Mouse (Mus musculus) T-helper 1 cell (primary cell): Measurements from ENCODE around the gene Lrrc49.

Source experiments
- in situ Hi-C: fragments of 300-600 bp; cut with MboI, MseI; formaldehyde crosslinking; loops from one replicate; pipeline ENCODE4 v1.15.1; 2025; ENCODE audit warnings: high pct_unique_total_duplicates

Gene Lrrc49

DNA sequence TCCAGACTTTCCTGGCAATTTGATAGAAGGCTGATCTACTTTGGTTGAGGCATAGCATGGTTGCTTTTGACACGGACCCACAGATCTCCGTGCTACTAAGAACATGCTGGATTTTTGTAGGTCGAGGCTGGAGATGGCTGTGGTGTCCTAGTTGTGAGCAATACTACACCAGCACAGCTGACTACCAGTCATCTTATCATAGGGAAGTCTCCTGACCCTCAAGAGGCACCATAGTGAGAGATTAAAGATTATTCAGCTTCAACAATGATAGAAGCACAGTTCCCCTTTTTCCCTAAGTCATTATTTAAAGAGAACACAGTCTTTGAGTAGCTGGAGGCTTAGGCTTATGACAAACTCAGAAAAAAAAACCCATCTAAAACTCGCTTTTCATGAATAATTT is 87.7 kb downstream of the Lrrc49 start:
- in situ Hi-C loops, result no loop called here

DNA sequence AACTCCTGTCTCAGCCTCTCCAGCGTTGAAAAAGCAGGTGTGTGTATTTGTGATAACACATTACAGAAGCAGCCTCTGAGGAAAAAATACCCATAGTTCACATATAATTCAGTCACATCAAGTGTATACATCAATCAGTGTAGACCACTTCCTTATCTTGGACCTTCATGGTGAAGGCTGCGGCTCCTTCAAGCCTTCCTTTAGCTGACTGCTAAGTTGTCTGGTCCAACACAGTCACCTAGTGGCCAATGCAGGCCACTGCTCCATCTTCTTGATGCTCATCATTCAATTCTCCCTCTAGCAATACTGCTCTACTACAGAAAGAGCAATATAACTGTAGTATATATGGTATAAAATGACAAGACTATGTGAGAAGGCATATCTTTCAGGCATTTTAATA is 88.5 kb downstream of the Lrrc49 start:
- in situ Hi-C loops, result no loop called here

GRCm38 (mm10) chr9:60595406-60595805 is 92.6 kb downstream of the Lrrc49 start:
- in situ Hi-C loops, result no loop called here

DNA sequence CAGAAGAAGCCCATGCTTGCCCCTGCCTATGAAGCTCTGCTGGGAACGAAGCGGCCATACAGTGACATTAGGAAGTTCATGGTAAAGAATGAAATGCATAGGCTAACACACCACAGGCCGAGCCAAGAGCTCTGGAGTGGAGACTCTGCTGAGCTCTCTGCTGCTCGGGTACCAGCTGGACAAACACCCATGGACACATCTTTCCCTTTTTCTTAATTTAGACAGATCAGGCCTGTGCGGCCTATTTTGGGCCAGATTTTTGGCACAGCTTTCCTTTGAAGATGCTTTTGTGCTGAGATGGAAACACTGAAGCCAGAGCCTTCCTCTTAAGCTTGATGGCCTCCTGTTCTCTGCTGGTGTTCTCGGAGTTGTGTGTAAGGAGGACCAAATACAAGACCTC is 95.0 kb downstream of the Lrrc49 start:
- in situ Hi-C loops, result no loop called here

- in situ Hi-C loops, result no loop called here
Measured at GRCm38 (mm10) chr9:60592363-60592762, 95.6 kb downstream of the Lrrc49 start.

DNA sequence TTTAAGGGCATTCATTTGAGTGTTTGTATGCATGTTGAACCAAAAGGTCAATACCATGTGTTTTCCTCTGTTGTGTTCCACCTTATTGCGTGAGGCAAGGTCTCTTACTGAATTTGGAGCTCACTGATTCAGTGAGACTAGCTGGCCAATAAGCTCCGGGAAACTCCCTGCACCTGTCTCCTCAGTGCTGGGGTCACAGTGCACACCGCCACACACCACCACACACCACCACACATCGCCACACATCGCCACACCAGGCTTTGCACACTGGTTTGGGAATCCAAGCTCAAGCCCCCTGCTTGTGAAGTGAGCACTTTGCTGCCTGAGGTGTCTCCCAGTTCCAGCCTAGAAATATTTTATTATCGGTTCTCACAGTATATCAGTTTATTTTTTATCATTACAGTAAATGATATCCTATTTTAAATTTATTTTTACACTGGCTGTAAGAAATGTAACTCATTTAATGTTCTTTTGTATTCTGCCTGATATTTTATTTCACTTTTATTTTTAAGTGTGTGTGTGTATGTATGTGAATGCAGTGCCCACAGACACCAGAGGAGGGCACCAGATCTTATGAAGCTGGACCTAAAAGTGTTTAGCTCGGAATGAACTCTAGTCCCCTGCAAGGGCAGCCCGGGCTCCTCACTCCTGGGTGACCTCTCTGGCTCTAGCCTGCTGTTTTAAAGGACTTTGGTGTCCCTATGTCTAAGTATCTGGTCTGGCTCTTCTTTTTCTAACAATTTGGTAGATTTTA is 96.9 kb downstream of the Lrrc49 start:
- in situ Hi-C loops, result no loop called here

DNA sequence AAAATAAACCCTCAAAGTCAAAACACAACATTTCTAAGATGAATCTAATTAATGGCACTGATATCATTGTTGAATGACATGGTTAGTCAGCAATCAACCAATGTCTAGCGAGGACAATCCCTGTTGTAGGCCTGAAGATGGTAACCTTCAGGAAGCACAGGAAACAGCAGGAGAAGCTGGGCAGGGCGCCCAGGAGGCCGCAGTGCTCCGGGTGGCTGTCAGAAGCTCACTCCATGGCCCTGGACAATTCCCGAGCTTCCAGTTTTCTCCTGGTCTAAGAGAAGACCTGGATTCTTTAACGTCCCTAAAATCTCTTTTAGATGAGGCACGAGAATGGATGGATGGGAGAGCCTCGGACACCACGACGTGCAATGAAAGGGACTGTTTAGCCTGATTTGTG is 99.0 kb downstream of the Lrrc49 start:
- in situ Hi-C loops, result no loop called here

- in situ Hi-C loops, result no loop called here
Measured at GRCm38 (mm10) chr9:60586920-60587319, 101.0 kb downstream of the Lrrc49 start.

GRCm38 (mm10) chr9:60585206-60585605 is 102.8 kb downstream of the Lrrc49 start:
- in situ Hi-C loops, result no loop called here

DNA sequence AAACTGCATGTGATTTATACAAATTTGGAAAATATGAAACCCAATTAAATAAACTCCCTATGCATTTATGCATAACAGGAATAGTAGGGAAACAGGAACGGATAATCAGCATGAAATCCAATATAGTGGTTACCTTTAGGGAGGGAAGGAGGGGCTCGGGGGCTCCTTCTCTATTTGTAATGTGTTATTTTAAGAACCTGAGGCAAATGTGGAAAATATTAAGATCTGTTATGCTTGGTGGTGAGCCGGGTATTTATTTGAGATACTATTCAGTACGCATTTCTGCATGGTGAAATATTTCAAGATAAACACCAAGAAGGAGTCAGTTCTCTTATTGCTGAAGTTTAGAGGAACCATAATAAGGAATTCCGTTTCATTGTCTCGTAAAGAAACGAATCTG is 105.4 kb downstream of the Lrrc49 start:
- in situ Hi-C loops, result no loop called here

- in situ Hi-C loops, result no loop called here
Measured at GRCm38 (mm10) chr9:60573011-60573410, 114.9 kb downstream of the Lrrc49 start.

- in situ Hi-C loops, result no loop called here
Measured at GRCm38 (mm10) chr9:60571725-60572124, 116.2 kb downstream of the Lrrc49 start.

- in situ Hi-C loops, result no loop called here
Measured at GRCm38 (mm10) chr9:60571041-60571440, 116.9 kb downstream of the Lrrc49 start.

DNA sequence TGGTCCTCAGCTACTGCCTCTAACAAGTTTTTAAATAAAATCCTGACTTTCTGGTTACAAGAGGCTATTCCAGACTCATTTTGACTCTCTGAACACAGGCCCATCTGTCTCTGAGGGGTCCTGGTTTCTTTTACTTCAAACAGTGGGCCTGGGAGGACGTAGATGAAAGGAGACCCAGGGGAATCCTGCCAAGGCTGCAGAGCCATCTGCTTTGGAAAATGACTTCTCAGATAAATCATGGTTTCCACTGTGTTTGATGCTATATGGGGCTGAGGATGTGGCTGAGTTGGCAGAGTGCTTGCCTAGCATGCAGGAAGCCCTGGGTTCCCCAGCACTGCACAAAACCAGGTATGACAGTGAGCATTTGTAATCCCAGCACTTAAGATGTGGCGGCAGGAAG is 118.6 kb downstream of the Lrrc49 start:
- in situ Hi-C loops, result no loop called here

- in situ Hi-C loops, result no loop called here
Measured at GRCm38 (mm10) chr9:60563809-60564208, 124.1 kb downstream of the Lrrc49 start.

DNA sequence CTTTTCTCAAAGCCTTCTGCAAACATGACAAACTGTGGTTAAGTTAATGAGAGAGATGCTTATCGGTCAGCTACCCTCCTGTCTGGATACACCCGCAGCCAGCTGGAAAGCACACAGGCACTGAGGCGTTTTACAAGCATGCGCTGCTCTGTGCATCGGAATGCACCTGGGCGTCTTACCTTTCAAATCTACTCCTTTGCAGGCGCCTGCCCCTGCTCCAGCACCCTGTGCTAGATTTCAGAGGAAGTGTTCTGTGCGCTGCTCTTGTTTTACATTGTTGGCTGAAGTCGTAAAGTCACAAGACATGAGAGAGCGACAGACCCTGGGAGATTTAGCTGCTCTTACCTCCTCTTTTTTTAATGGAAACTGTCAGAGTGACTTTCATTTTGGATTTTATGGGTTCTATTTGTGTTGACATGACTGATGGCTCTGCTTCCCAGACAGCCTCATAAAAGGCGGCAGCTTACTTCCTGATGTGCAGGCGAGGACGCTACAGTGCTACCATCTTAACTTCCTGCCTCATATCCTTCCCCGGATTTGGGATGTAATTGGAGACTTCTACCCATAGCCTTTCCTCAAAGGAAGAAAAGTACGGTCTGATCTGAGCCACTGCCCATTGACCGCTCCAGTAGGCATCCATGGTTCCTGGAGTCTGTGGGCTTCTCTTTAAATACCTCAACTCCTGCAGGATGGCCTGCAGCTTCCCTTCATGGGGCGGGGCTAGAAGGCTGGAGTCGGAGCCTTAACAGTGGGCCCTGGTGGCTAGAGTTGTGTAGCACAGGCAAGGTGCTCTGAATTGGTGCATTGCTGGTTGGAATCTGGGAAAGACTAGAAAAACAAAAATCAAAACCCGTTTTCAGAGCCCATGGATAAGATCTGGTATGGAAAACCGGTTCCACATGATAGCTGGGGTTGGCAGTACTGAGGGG is 125.3 kb downstream of the Lrrc49 start:
- in situ Hi-C loops, result no loop called here

GRCm38 (mm10) chr9:60561641-60562289 is 126.2 kb downstream of the Lrrc49 start:
- in situ Hi-C loops, result no loop called here

GRCm38 (mm10) chr9:60558507-60558906 is 129.5 kb downstream of the Lrrc49 start:
- in situ Hi-C loops, result no loop called here

- in situ Hi-C loops, result no loop called here
Measured at GRCm38 (mm10) chr9:60551238-60551637, 136.7 kb downstream of the Lrrc49 start.

DNA sequence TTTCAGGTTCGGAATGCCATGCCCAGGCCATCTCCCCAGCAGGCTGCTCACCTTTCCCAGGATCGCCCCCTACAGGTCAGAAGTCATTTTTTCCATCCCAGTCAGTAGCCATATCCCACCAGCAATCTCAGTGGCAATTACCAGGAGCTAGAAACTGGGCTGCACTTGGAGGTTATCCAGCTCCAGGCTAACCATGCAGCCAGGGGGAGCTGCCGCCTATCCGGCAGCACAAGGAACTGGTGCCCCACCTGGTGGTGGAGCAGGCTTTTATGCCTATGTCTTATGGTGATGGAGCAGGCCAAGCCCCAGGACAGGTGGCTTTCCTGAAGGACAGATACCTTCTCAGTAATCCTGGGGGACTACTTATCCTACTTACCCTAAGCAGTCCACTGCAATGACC is 139.8 kb downstream of the Lrrc49 start:
- in situ Hi-C loops, result no loop called here

GRCm38 (mm10) chr9:60546169-60546568 is 141.8 kb downstream of the Lrrc49 start:
- in situ Hi-C loops, result no loop called here

GRCm38 (mm10) chr9:60545361-60546096 is 142.4 kb downstream of the Lrrc49 start:
- in situ Hi-C loops, result no loop called here
